Mouse (Mus musculus) liver (tissue): Measurements from ENCODE around the gene Tcf20.

Experiments
- DNase-seq: peaks from one replicate; pipeline ENCODE4 v3.0.0-alpha.2; 2020; ENCODE audit warnings: mixed read lengths

Tcf20 gene

GRCm38 (mm10) chr15:82922052-82922451 is 65.6 kb downstream of the Tcf20 start:
- peak; percentile 69 for DNase-seq

- DNase-seq, result no peak
These were observed 66.1 kb downstream of the Tcf20 start for GRCm38 (mm10) chr15:82921559-82921958.

- DNase-seq, result peak; percentile 58
These were observed 66.7 kb downstream of the Tcf20 start for GRCm38 (mm10) chr15:82920895-82921515.

- no peak for DNase-seq
These were observed 69.7 kb downstream of the Tcf20 start for GRCm38 (mm10) chr15:82917965-82918364.

GRCm38 (mm10) chr15:82917207-82917844 is 70.3 kb downstream of the Tcf20 start:
- DNase-seq, result no peak

- no peak for DNase-seq
These were observed 73.2 kb downstream of the Tcf20 start for GRCm38 (mm10) chr15:82914455-82914854.

GRCm38 (mm10) chr15:82911965-82912337 is 75.7 kb downstream of the Tcf20 start:
- no peak for DNase-seq

GRCm38 (mm10) chr15:82911001-82911964 is 76.4 kb downstream of the Tcf20 start:
- DNase-seq, result no peak

- DNase-seq, result no peak
These were observed 77.1 kb downstream of the Tcf20 start for GRCm38 (mm10) chr15:82910596-82910995.

GRCm38 (mm10) chr15:82909791-82910190 is 77.9 kb downstream of the Tcf20 start:
- no peak for DNase-seq

- no peak for DNase-seq
These were observed 79.2 kb downstream of the Tcf20 start for GRCm38 (mm10) chr15:82908521-82908920.

GRCm38 (mm10) chr15:82907306-82907705 is 80.4 kb downstream of the Tcf20 start:
- no peak for DNase-seq

GRCm38 (mm10) chr15:82906574-82907061 is 81.1 kb downstream of the Tcf20 start:
- DNase-seq, result no peak

GRCm38 (mm10) chr15:82905431-82906395 is 82.0 kb downstream of the Tcf20 start:
- DNase-seq, result no peak

- no peak for DNase-seq
These were observed 83.1 kb downstream of the Tcf20 start for GRCm38 (mm10) chr15:82904526-82904925.

- DNase-seq, result no peak
These were observed 85.2 kb downstream of the Tcf20 start for GRCm38 (mm10) chr15:82902521-82902920.

GRCm38 (mm10) chr15:82901306-82901705 is 86.4 kb downstream of the Tcf20 start:
- no peak for DNase-seq

GRCm38 (mm10) chr15:82900331-82900730 is 87.3 kb downstream of the Tcf20 start:
- no peak for DNase-seq

- DNase-seq, result peak; percentile 87
These were observed 87.9 kb downstream of the Tcf20 start for GRCm38 (mm10) chr15:82899676-82900301.

GRCm38 (mm10) chr15:82898740-82899675 is 88.7 kb downstream of the Tcf20 start:
- DNase-seq, result peak; percentile 69
